Mouse (Mus musculus) frontal cortex, postnatal 36 days (tissue): ENCODE measurements around the gene Vill.

Experiments
- DNase-seq, 2 experiments: peaks; one replicate each; pipeline ENCODE4 v3.0.0; 2022; ENCODE audit warnings: low spot score in 2 of 2

Vill gene

DNA sequence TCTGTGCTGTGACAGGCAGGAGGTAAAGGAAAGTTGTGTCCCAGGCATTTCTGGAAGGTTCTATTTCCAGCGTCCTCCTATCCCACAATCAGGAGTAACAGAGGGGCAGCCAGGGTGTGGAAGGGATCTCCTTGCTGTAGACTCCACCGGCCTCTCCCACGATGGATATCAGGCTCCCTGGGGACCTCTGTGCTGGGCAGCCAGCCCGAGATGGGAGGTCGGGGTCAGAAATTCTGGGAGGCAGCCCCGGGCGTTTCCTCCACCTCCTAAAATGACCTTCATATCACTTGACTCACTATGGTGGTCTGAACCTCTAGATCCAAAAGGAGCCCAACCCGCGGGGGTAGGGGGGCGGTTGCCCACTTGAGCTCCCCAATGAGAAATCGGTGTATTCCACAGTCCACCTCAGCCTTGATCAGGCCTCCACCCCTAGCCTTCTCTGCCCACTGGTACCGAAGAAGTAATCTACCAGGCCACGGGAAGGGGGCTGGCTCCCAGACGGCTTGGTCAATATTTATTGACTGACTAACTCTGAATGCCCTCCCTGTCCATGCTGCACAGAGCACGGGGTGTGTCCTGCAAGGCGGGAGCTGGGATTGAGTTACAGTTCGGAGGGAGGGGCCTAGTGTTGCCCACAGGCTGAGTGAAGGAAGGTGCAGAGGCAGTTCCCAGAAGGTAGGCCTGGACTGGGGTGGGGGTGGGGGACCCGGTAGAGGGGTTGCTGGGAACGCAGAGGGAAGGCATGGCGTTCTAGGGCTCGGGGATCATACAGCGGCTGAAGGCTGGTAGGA lies at the start of gene Vill:
Gene Vill (plus strand): TSS at position 625 of the 791 bp plus-strand sequence.
- no peak for DNase-seq

DNA sequence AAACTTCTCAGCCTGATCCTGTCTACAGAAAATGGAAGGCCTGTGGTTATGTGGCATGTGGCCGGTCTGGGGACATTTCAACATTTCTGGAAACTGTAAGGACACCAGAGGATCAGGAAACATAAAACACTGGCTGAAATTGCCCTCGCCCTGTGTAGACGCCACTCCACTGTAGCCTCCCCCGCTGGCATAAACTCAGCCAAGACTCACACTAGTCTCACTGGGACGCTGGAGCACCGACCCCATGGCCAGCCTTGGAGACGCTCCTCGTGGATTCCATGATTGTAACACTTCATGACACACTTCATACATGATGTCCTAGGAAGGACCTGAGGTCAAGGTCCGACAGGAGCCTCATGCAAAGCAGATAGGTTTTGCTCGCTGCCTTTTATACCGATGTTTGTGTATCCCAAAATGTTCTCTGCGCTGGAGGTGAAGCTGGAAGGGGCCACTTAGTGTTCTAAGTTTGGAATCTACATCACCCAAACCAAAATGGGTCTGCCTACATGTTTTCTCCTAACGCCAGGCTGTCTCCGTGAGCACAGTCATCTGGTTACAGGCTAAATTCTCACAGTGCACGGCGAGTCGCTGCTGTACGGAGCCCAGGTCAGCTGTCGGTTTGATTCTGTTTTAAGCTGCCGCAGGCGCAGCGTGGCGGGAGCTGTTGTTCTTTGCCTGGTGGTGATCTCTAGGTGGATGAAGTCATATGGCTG lies 48.4 kb upstream of the Vill start:
- DNase-seq = peak; percentile 62 to 74

DNA sequence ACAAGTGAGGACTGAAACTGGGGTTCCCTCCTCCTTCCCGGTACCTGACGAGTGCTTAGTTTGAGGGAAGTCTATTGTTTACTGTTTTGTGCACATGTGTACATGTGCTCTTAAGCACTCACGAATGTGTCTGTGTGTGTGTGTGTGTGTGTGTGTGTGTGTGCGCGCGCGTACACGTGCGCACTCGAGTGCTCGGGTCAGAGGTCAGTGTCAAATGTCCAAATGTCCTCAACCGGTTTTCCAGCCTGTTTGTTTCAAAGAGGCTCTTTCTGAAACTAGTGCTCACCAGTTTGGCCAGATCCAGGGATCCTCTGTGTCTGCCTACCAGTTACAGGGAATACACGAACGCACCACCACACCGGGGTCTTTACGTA lies 47.9 kb upstream of the Vill start:
- DNase-seq = no peak

DNA sequence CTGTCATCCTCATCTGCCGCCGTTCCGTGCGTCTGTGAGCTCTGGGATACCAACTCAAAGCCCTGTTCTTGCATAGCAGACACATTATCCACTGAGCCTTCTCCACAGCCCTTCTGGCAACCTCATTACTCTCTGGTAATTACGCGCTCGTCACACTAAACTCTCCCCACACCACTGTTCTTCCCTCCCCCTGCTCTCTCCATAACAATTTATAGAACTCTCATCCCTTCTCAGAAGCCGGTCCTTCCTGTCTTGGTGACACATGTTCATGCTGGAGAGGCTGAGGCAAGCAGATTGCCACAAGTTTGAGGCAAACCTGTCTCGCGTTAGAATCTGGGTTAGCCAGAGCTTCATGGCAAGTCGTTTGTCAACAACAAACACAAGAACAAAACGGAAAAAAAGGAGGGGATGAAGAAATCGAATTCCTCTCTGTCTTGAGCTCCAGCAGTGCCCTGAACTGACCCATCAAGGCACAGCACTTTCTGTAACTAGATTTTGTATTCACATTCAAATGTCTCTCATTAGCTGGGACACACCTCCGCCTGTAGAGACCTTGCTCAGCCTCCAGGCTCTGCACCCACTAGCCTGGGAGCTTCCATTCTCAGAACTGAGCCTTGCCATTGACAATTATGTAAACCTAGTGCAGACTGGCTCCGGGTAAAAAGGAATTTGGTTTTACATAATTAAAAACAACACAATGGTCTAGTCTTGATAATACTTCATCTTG lies 47.1 kb upstream of the Vill start:
- DNase-seq = peak in 1 of 2 experiments; percentile 49

DNA sequence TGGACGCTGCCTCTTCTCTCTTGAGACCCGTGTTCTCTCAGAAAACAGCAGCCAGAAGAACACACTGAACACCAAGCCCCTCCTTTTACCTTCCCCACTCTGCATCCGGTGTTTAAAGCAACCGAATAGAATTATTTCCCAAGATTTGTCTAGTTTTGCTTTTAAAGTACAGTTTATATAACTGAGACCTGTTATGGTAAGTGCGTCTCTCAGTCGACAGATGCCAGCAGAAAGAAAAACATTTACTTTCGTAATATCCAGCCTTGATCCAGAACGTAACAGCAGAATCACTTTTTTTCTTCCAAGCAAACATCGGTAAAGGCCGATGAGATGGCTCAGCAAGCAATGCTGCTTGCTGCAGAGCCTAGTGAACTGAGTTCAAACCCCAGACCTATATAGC lies 45.3 kb upstream of the Vill start:
- no peak for DNase-seq

DNA sequence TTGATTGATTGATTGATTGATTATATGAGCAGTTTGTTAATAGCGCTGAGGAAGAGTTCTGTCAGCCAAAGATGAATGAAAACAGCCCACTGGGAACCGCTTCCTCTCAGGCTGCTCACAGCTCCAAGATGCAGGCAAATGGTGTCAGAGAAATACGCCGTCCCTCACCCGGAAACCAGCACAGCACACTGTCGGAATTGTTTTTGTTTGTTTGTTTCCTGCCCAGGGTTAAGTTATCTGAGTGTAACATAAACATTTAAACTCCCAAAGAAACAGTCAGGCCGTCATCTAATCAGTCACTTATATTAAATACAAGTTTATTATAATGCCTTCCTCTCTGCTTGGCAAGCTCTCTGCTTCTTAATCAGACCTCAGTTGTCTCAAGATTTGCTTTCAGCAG lies 43.7 kb upstream of the Vill start:
- no peak for DNase-seq

DNA sequence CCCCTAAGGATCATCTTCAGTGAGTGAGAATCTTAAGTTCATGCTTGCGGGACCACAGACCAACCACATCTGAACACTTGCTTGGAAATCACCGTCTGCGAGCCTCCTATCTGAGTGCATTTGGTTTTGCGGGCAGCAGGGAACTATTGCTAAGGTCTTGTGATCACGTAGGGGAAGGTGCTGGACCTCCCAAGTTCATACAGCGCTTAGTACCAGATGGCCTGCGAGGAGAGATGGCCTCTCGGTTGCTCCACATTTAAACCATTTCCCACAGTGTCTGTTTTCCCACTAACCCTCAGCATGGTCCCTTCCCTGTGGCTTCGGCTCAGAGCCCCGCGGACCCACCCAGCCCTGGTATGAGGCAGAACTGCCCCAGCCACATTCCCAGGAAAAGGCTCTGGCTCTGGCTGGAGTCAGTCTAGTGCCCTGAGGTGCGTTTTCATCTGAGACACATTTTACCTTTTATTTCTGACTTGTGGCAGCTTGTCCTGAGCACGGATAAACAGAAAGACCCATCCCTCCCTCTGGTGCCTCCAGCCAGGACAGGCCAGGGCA lies 42.3 kb upstream of the Vill start:
- no peak for DNase-seq

DNA sequence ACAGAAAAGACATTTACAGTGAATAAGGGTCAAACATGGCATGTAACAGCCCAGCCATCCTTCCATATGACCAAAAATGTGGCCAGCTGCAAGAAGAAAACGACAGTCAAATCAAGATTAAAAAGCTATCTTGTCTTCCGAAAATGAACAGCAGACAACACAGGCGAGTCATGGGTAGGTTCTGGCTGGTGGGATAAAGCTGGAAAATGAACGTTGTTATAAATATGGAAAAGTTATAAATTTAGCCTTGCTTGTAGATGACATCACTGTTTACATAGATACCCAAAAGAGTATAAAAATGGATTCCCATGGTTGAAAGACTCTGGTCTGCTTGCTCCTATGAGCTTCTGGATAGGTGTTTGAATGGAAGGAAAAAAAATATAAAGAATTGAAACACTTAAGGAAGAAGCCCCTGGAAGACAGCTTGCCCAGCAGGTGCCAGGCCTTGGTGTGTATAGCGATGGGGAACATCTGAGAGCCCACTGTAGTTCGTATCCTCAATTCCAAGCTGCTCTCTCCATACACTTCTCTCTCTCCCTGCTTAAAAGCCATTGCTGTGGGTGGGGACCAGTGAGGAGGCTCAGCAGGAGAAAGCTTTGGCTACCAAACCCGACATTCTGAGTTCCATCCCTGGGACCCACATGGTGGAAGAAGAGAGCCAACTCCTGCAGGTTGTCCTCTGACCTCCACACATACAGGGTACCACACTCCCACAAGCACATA lies 35.6 kb upstream of the Vill start:
- no peak for DNase-seq

DNA sequence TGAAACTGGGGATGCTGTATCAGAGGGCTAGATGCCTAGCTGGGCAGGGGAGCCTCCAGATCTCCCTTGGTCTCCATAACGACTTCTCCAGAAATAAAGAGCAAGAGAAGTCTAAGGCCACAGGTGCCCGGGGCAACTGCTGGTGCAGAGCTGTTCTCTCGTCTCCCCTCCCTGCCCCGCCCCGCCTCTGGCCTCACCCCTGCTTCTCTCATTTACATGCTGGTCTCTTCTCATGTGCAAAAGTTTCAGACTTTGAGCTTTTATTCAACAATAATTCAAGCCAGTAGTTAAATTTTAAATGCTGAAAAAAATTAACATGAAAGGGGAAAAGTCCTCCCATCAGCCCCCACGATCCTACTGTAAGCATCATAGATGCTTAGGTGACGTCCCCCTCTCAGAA lies 30.8 kb upstream of the Vill start:
- DNase-seq = no peak

DNA sequence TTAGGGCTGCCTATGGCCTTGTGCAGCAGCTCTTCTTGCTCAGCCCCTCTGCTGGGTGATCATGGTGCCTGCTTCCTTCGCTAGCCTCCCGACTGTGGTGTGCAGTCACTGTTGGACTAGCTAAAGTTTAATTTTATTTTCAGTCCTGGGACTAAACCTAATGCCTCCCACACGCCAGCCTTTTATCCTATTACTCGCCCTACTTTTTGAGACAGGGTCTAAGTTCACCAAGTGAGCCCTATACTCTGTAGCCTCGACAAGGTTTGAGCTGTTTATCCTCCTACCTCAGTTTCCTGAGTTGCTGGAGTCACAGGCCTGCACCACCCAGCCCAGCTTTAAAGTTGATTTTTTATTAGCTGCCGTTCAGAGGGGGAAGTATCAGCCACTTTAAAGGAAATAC lies 27.3 kb upstream of the Vill start:
- no peak for DNase-seq

DNA sequence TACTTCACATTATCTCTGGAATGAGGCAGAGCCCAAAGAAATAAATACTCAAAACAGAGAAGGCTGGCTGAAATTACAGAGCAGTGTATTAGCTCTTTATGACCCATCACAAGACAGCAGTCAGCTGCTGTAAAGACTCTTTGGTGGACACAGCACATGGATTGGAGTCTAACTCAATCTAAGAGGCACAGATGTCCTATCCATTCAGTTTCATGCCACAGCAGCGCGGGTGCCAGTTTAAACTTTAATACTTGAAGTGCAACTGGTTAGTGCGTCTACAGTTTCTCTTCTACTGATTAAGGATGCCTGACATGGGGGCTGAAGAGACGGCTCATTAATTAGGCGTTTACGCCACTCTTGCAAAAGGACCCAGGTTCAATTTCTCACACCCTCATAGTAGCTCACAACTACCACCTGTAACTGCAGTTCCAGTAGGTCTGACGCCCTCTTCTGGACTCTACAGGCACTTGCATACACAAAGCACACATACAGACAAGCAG lies 26.7 kb upstream of the Vill start:
- no peak for DNase-seq

DNA sequence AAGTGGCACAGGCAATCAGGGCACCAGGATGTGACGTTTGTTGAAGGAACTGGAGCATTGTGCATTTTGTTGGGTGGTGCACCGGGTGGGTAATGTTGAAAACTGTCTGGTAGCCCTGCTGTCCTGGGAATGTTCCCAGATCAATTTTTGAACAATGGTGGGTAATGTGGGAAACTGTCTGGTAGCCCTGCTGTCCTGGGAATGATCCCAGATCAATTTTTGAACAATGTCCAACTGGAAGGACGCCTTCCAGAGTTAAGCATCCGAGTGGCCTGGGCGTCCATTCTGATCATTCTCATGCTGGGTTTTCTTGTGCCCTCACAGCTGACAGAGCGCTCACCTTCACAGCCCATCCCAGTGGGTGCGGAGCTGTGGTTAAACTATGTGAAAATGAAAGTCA lies 25.2 kb upstream of the Vill start:
- DNase-seq = no peak

DNA sequence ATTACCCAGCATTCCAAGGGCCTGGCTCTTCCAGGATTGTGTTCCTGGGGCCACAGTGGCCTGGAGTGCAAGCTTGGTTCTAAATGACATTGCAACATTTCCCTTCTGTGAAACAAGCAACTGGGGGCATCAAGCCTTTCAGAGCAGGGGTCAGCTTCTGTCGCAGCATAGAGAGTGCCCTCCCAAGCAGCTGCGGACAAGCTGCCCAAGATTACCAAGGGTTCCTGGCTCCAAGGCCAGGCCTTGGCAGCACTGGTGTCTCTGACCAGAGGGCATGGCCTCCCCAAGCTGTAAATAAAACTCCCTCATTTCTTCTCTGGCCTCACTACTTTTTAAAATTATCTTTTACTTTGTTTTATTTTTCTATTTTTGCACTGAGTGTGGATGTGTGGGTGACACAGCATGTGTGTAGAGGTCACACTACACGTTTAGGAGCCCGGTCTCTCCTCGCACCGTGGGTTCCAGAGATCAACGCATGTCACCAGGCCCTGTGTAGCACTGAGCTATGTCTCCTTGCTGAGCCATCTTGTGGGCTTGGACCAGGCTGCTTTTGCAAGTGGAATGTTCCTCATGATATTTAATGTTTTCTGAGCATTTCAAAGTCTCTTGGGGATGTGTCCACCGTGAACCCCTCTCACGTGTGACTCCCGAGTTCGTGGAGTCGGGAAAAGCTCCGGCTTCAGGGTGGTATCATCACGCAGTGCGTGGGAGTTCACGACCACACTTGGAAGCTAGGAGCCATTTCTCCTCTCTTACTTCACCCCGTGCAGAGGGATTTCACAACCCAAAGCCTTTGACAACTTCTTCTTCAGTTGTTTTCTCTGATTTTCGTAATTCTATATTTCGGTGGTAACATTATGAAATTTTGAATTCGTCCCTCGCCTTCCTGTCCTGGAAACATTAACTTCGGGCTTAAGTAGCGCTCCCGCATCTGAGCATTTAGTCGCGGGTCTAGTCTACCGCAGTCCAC lies 24.1 kb upstream of the Vill start:
- no peak for DNase-seq

DNA sequence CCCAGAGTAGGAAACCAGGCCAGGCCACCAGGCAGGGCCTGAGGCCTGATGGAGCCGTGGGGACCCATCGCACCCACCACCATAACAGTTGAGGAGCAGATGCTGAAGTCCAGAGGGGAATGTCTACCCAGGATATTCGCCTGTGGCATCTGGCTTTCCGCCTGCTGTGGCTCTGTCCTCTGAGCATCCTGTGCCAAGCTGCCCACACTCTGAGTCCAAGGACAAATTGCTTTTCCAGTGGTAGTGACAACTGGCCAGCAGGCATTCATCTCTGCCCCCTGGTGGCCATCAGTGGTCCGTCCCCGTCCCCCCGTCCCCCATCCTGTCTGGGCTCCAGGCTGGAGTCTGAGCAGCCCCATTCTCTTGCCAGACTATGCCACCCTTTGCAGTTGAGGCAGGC lies 23.0 kb upstream of the Vill start:
- peak; percentile 46 to 69 for DNase-seq

DNA sequence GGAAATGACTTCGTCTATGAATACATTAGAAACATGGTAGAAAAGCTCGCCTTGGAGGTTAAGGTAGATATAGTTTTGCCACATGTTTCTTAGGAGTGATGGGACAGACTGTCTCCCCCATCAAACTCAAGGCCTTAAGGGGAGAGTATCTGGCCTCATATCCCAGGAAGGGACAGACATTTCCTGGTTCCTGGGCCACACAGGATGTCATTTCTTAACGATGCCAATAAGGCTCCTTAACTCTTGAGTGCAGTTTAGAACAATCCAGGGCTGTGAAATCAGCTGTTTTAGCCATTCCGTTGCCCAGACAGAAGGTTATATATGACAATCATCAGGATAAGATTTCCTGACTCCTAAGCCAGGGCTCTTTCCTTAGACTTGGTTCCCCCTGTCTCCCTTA lies 21.5 kb upstream of the Vill start:
- DNase-seq = no peak

DNA sequence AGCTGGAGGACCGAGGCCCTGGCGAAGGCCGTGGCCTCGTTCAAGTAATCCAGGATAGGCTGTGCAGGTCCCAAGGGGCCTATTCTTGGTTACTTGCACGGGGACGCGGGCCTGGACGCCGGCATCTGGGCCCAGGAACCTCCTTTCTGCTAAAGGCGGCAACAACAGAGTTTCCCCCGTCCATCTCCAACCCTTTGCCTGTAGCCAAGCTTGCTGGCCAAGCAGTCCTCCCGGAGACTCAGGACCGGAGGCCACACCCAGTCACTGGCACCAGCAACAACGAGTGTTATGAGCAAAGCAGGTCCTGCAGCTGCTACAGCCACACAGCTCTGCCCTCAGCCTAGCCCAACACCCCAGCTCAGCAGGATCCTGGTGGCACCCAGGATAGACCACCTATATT lies 20.8 kb upstream of the Vill start:
- DNase-seq = no peak

DNA sequence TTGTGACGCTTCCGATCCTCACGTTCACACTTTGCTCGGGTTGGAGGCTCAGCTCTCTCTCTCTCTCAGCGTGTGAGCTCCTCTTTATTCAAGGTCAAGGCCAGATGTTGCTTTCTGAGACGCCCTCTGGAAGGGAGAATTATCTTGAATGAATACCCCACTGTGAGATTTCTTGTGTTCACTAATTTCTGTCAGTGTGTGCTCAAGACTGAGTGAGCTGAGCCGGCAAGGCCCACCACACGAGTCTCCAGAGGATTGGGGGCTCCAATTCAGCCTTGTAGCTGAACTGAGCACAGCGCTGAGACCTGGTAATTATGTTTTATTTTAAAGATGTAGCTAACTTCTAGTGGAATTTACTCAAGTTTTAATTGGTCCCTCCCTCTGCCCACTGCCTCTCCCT lies 20.0 kb upstream of the Vill start:
- DNase-seq = no peak

DNA sequence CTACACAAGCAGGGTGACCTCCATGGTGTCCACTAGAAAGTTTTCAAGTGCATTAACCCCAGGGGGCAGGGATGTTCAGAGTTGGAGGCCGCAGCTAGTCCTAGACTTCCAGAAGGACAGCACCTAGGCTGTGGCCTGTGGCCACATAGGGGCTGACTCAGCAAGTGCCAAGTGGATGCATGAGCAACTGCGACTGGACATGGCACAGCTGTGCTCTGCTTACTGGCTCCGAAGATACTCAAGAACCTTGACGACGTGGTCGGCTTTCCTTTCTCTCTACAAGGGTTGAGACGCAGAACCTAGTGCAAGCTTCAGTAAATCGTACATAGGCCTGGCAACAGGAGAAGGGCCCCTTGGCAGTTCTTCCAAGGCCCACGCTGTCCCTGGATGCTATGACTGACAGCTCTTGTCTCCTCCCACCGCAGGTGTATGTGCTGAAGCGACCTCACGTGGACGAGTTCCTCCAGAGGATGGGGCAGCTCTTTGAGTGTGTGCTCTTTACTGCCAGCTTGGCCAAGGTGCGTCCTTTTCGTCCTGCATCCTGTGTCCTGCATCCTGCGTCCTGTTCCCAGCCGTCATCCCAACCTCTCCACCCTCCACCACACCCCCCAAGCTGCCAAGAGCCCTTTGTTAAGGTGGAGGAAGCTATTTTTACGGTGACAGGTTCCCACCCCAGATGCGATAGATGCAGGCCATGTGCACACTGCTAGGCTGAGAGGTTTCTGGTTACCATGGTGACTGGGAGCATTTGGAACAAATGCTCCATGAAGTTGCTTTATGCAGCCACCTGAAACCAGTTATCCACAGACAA lies 19.3 kb upstream of the Vill start:
- peak; percentile 50 to 57 for DNase-seq

DNA sequence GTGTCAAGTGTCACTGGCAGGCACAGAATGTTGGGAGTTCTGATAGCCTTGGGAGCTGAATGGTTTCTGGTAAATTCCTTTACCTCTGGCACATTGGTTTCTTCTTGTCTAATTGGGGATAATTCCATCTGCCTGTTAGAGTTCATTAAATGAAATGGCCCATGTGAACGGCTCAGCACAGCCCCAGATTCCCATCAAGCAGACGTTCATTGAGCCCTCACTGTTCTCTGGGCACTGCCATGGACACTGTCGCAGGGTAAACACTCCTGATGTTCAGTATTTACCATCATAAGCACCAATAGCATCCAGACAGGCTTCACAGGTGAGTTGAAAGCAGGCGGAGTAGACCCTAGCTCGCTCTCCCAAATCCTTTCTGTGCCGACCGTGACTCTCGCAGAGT lies 18.5 kb upstream of the Vill start:
- DNase-seq = no peak
